Mouse (Mus musculus): ENCODE results near the gene Vps25. TPM values are rescaled to one million over a fixed set of nuclear protein-coding genes. Genes with fewer than 3 reads are reported as not detected.

Gene Vps25
- polyA plus RNA-seq, 1 experiment from 2014 or later = 119 TPM

- no peak overlapping the region for H3K9ac ChIP-seq (ENCODE audit: low read depth, low read length)
- no peaks in the 10 kb centered on the region for H3K9me3 ChIP-seq (ENCODE audit: control insufficient read depth, low read length)
- no peak overlapping the region for H3K27ac ChIP-seq (ENCODE audit: low read depth, low read length)
- 87% methylated on average over 8 of the region's 8 CpGs for WGBS
- DNase-seq (ENCODE audit: low spot score) = no peak
- H3K4me2 ChIP-seq (replicated peaks; ENCODE audit: low read depth, low read length) = no peak overlapping the region
- no peak overlapping the region for H3K4me3 ChIP-seq (ENCODE audit: low read depth, low read length)
- H3K27me3 ChIP-seq (ENCODE audit: control insufficient read depth, insufficient read depth, low read length) = no peaks in the 10 kb centered on the region
- H3K36me3 ChIP-seq (ENCODE audit: control insufficient read depth, insufficient read depth, low read length) = peaks cover 5% of the 10 kb centered on the region
- no peak for ATAC-seq (ENCODE audit: low FRiP score)
- H3K4me1 ChIP-seq (replicated peaks; ENCODE audit: control insufficient read depth, insufficient read depth, low read length) = no peaks in the 10 kb centered on the region
These were observed 41.7 kb downstream of the Vps25 start for GRCm38 (mm10) chr11:101295191-101295590.

GRCm38 (mm10) chr11:101300881-101301280 lies 47.4 kb downstream of the Vps25 start:
- no peaks in the 10 kb centered on the region for H3K36me3 ChIP-seq (ENCODE audit: control insufficient read depth, insufficient read depth, low read length)
- H3K27ac ChIP-seq (ENCODE audit: low read depth, low read length) = no peak overlapping the region
- DNase-seq (ENCODE audit: low spot score) (no peak), ATAC-seq (ENCODE audit: low FRiP score) (no peak)
- H3K9me3 ChIP-seq (ENCODE audit: control insufficient read depth, low read length) = no peaks in the 10 kb centered on the region
- H3K9ac ChIP-seq (ENCODE audit: low read depth, low read length) = peak overlapping the region; percentile 88; the same call in 1 of the 2 replicates
- peaks cover 8% of the 10 kb centered on the region for H3K4me1 ChIP-seq (replicated peaks; ENCODE audit: control insufficient read depth, insufficient read depth, low read length)
- 73% methylated on average over 7 of the region's 7 CpGs for WGBS
- peak overlapping the region; percentile 92; the same call in 1 of the 2 replicates for H3K4me3 ChIP-seq (ENCODE audit: low read depth, low read length)
- H3K4me2 ChIP-seq (replicated peaks; ENCODE audit: low read depth, low read length) = peak overlapping the region; percentile 94
- H3K27me3 ChIP-seq (ENCODE audit: control insufficient read depth, insufficient read depth, low read length) = no peaks in the 10 kb centered on the region

GRCm38 (mm10) chr11:101301299-101302003 lies 47.9 kb downstream of the Vps25 start:
- ATAC-seq (ENCODE audit: low FRiP score) = peak; percentile 35
- H3K27me3 ChIP-seq (ENCODE audit: control insufficient read depth, insufficient read depth, low read length) = no peaks in the 10 kb centered on the region
- peaks cover 8% of the 10 kb centered on the region for H3K4me1 ChIP-seq (replicated peaks; ENCODE audit: control insufficient read depth, insufficient read depth, low read length)
- peak overlapping the region; percentile 94 for H3K4me2 ChIP-seq (replicated peaks; ENCODE audit: low read depth, low read length)
- peak overlapping the region; percentile 88 for H3K9ac ChIP-seq (ENCODE audit: low read depth, low read length)
- no peaks in the 10 kb centered on the region for H3K9me3 ChIP-seq (ENCODE audit: control insufficient read depth, low read length)
- H3K27ac ChIP-seq (ENCODE audit: low read depth, low read length) = 0 out of 2 replicates have a peak overlapping the region, but pooled peaks have one; percentile 58
- no peaks in the 10 kb centered on the region for H3K36me3 ChIP-seq (ENCODE audit: control insufficient read depth, insufficient read depth, low read length)
- DNase-seq (ENCODE audit: low spot score) = no peak
- peak overlapping the region; percentile 92 for H3K4me3 ChIP-seq (ENCODE audit: low read depth, low read length)
- 16% methylated on average over 26 of the region's 26 CpGs for WGBS

- Histone ChIP-seq H3K4me2 (replicated peaks; ENCODE audit: low read depth, low read length) (peak within 1 kb of the TSS; percentile 94), H3K9ac (ENCODE audit: low read depth, low read length) (peak within 1 kb of the TSS; percentile 88), H3K9me3 (ENCODE audit: control insufficient read depth, low read length) (no peaks in the 10 kb centered on the region), H3K4me3 (ENCODE audit: low read depth, low read length) (peak within 1 kb of the TSS; percentile 92), H3K4me1 (replicated peaks; ENCODE audit: control insufficient read depth, insufficient read depth, low read length) (peaks cover 8% of the 10 kb centered on the region), H3K27ac (ENCODE audit: low read depth, low read length) (peak within 1 kb of the TSS; percentile 58; the same call in 1 of the 2 replicates), H3K36me3 (ENCODE audit: control insufficient read depth, insufficient read depth, low read length) (no peaks in the 10 kb centered on the region), H3K27me3 (ENCODE audit: control insufficient read depth, insufficient read depth, low read length) (no peaks in the 10 kb centered on the region)
- ATAC-seq (ENCODE audit: low FRiP score) = peak; percentile 81
- peak; percentile 99 for DNase-seq (ENCODE audit: low spot score)
- 8% methylated on average over 39 of the region's 39 CpGs for WGBS
These were observed 48.7 kb downstream of the Vps25 start, which contains the start of gene Becn1 for GRCm38 (mm10) chr11:101302004-101302798. Gene Becn1, minus strand, starts transcription at chr11:101302286.

GRCm38 (mm10) chr11:101307744-101308143 lies 54.2 kb downstream of the Vps25 start:
- 41% methylated on average over 5 of the region's 5 CpGs for WGBS
- no peak for ATAC-seq (ENCODE audit: low FRiP score)
- Histone ChIP-seq H3K9me3 (ENCODE audit: control insufficient read depth, low read length) (no peaks in the 10 kb centered on the region), H3K9ac (ENCODE audit: low read depth, low read length) (no peak overlapping the region), H3K4me1 (replicated peaks; ENCODE audit: control insufficient read depth, insufficient read depth, low read length) (no peaks in the 10 kb centered on the region), H3K4me3 (ENCODE audit: low read depth, low read length) (no peak overlapping the region), H3K4me2 (replicated peaks; ENCODE audit: low read depth, low read length) (no peak overlapping the region), H3K36me3 (ENCODE audit: control insufficient read depth, insufficient read depth, low read length) (no peaks in the 10 kb centered on the region), H3K27ac (ENCODE audit: low read depth, low read length) (no peak overlapping the region), H3K27me3 (ENCODE audit: control insufficient read depth, insufficient read depth, low read length) (no peaks in the 10 kb centered on the region)
- DNase-seq (ENCODE audit: low spot score) = no peak

Other genes starting within 250 kb of the Vps25 start
- 48.5 and 49.3 TPM in 2 replicates for gene Atp6v0a1, start 244.3 kb upstream of the Vps25 start, polyA plus RNA-seq (2014; fragmentation: Nextera tagmentation; extraction: Ambion mirVana)
- 5.8 and 5.9 TPM in 2 replicates for gene Naglu, start 183.7 kb upstream of the Vps25 start, polyA plus RNA-seq (2014; fragmentation: Nextera tagmentation; extraction: Ambion mirVana)
- gene Hsd17b1, start 175.3 kb upstream of the Vps25 start, polyA plus RNA-seq (2014; fragmentation: Nextera tagmentation; extraction: Ambion mirVana) = not detected in 2 replicates
- gene Coasy, start 171.1 kb upstream of the Vps25 start, polyA plus RNA-seq (2014; fragmentation: Nextera tagmentation; extraction: Ambion mirVana) = 50.9 and 51.6 TPM in 2 replicates
- gene Mlx, start 166.4 kb upstream of the Vps25 start, polyA plus RNA-seq (2014; fragmentation: Nextera tagmentation; extraction: Ambion mirVana) = 57.1 and 57.3 TPM in 2 replicates
- 54.3 and 54.8 TPM in 2 replicates for gene Psmc3ip, start 158.3 kb upstream of the Vps25 start, polyA plus RNA-seq (2014; fragmentation: Nextera tagmentation; extraction: Ambion mirVana)
- gene Retreg3, start 133.8 kb upstream of the Vps25 start, polyA plus RNA-seq (2014; fragmentation: Nextera tagmentation; extraction: Ambion mirVana) = 10.7 and 12.0 TPM in 2 replicates
- gene Tubg1, start 133.8 kb upstream of the Vps25 start, polyA plus RNA-seq (2014; fragmentation: Nextera tagmentation; extraction: Ambion mirVana) = 97.7 and 98.6 TPM in 2 replicates
- gene Tubg2, start 97.8 kb upstream of the Vps25 start, polyA plus RNA-seq (2014; fragmentation: Nextera tagmentation; extraction: Ambion mirVana) = 5.5 and 5.7 TPM in 2 replicates
- 0.29 and 0.39 TPM in 2 replicates for gene Cntnap1, start 83.2 kb upstream of the Vps25 start, polyA plus RNA-seq (2014; fragmentation: Nextera tagmentation; extraction: Ambion mirVana)
- 7.7 and 8.2 TPM in 2 replicates for gene Plekhh3, start 82.4 kb upstream of the Vps25 start, polyA plus RNA-seq (2014; fragmentation: Nextera tagmentation; extraction: Ambion mirVana)
- gene Ccr10, start 78.3 kb upstream of the Vps25 start, polyA plus RNA-seq (2014; fragmentation: Nextera tagmentation; extraction: Ambion mirVana) = 0.19 TPM in 1 of 2 replicates, not detected in the other
- 11.1 and 11.5 TPM in 2 replicates for gene Ezh1, start 27.2 kb upstream of the Vps25 start, polyA plus RNA-seq (2014; fragmentation: Nextera tagmentation; extraction: Ambion mirVana)
- gene Ramp2, start 7.7 kb upstream of the Vps25 start, polyA plus RNA-seq (2014; fragmentation: Nextera tagmentation; extraction: Ambion mirVana) = 63.0 and 71.9 TPM in 2 replicates
- gene Wnk4, start 6.9 kb downstream of the Vps25 start, polyA plus RNA-seq (2014; fragmentation: Nextera tagmentation; extraction: Ambion mirVana) = 5.2 and 6.0 TPM in 2 replicates
- 1.3 and 1.7 TPM in 2 replicates for gene Cntd1, start 25.3 kb downstream of the Vps25 start, polyA plus RNA-seq (2014; fragmentation: Nextera tagmentation; extraction: Ambion mirVana)
- gene Coa3, start 25.4 kb downstream of the Vps25 start, polyA plus RNA-seq (2014; fragmentation: Nextera tagmentation; extraction: Ambion mirVana) = 213 and 217 TPM in 2 replicates
- gene Becn1, start 48.6 kb downstream of the Vps25 start, polyA plus RNA-seq (2014; fragmentation: Nextera tagmentation; extraction: Ambion mirVana) = 166 and 178 TPM in 2 replicates
- gene Psme3, start 62.5 kb downstream of the Vps25 start, polyA plus RNA-seq (2014; fragmentation: Nextera tagmentation; extraction: Ambion mirVana) = 138 and 143 TPM in 2 replicates
- 1.4 and 1.8 TPM in 2 replicates for gene Aoc2, start 71.4 kb downstream of the Vps25 start, polyA plus RNA-seq (2014; fragmentation: Nextera tagmentation; extraction: Ambion mirVana)
- 0.10 TPM in 1 of 2 replicates, not detected in the other for gene Aoc3, start 76.9 kb downstream of the Vps25 start, polyA plus RNA-seq (2014; fragmentation: Nextera tagmentation; extraction: Ambion mirVana)
- gene G6pc, start 113.9 kb downstream of the Vps25 start, polyA plus RNA-seq (2014; fragmentation: Nextera tagmentation; extraction: Ambion mirVana) = not detected in 2 replicates
- gene Aarsd1, start 163.9 kb downstream of the Vps25 start, polyA plus RNA-seq (2014; fragmentation: Nextera tagmentation; extraction: Ambion mirVana) = 90.9 and 97.5 TPM in 2 replicates
- 9.3 and 10.3 TPM in 2 replicates for gene Gm27029, start 171.1 kb downstream of the Vps25 start, polyA plus RNA-seq (2014; fragmentation: Nextera tagmentation; extraction: Ambion mirVana)
- gene Rundc1, start 171.4 kb downstream of the Vps25 start, polyA plus RNA-seq (2014; fragmentation: Nextera tagmentation; extraction: Ambion mirVana) = 14.2 and 16.9 TPM in 2 replicates
- 3.1 and 3.5 TPM in 2 replicates for gene Ptges3l, start 171.6 kb downstream of the Vps25 start, polyA plus RNA-seq (2014; fragmentation: Nextera tagmentation; extraction: Ambion mirVana)
- gene Rpl27, start 188.6 kb downstream of the Vps25 start, polyA plus RNA-seq (2014; fragmentation: Nextera tagmentation; extraction: Ambion mirVana) = 387 and 395 TPM in 2 replicates
- 4.5 and 5.0 TPM in 2 replicates for gene Ifi35, start 194.7 kb downstream of the Vps25 start, polyA plus RNA-seq (2014; fragmentation: Nextera tagmentation; extraction: Ambion mirVana)
- 88.0 and 127 TPM in 2 replicates for gene Rnd2, start 211.3 kb downstream of the Vps25 start, polyA plus RNA-seq (2014; fragmentation: Nextera tagmentation; extraction: Ambion mirVana)
- 74.5 and 89.4 TPM in 2 replicates for gene Vat1, start 212.5 kb downstream of the Vps25 start, polyA plus RNA-seq (2014; fragmentation: Nextera tagmentation; extraction: Ambion mirVana)